Mouse (Mus musculus): ENCODE measurements around the gene Tbc1d5. TPM values are rescaled to one million over a fixed set of nuclear protein-coding genes. Genes with fewer than 3 reads are reported as not detected.

The Tbc1d5 gene
- total RNA-seq, 1 experiment: 3.8 TPM

DNA sequence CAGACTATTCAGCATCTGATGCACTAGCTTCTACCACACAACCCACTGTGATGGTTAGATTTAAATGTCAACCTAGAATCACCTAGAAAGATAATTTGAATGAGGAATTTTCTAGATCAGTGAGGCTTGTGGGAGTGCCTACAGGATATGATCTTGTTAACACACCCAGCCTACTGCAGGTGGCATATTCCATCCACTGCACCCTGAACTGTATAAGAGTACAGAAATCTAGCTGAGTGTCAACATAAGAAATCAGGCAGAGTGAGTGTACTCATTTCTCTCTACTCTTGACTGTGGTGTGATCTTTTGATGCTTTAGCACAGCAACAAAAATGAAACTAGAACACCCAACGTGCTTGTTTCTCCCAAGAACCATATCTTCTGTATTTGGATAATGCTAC is 6.8 kb downstream of the Tbc1d5 start:
- in situ Hi-C loops (cut with MboI; ENCODE audit: low sequenced_read_pairs in 2 of 2, unreplicated experiment in 2 of 2): no loop called here
- TF ChIP-seq MAFK (IDR thresholded peaks at IDR 0.05; ENCODE audit: insufficient read depth, low read depth, low read length) (no peak), ZC3H11A (IDR thresholded peaks at IDR 0.05; ENCODE audit: borderline replicate concordance, low read depth, low read length) (no peak), ZNF384 (IDR thresholded peaks at IDR 0.05; ENCODE audit: low read depth, low read length) (no peak), HCFC1 (IDR thresholded peaks at IDR 0.05; ENCODE audit: borderline replicate concordance, insufficient read depth, low read length) (no peak), CHD2 (IDR thresholded peaks at IDR 0.05; ENCODE audit: low read depth, low read length) (no peak)
- H3K4me1 ChIP-seq (ENCODE audit: control insufficient read depth in 2 of 2, insufficient read depth in 2 of 2, low read length in 2 of 2, poor library complexity in 1 of 2): no peaks in the 10 kb centered on the region
- no peak overlapping the region for H3K27ac ChIP-seq (ENCODE audit: insufficient read depth, low read depth, low read length, poor library complexity, severe bottlenecking)
- H3K9me3 ChIP-seq (ENCODE audit: control insufficient read depth, insufficient read depth, low read depth, low read length): no peaks in the 10 kb centered on the region
- DNase-seq (ENCODE audit: low read depth, low spot score): no peak
- no peaks in the 10 kb centered on the region for H3K36me3 ChIP-seq (ENCODE audit: control insufficient read depth, insufficient read depth, low read length, poor library complexity, severe bottlenecking)
- H3K9ac ChIP-seq (ENCODE audit: insufficient read depth, low read depth, low read length, poor library complexity, severe bottlenecking): no peak overlapping the region
- no peak overlapping the region for H3K4me3 ChIP-seq (ENCODE audit: insufficient read depth in 1 of 2, low read depth in 1 of 2, low read length in 2 of 2, poor library complexity in 1 of 2, severe bottlenecking in 1 of 2)

DNA sequence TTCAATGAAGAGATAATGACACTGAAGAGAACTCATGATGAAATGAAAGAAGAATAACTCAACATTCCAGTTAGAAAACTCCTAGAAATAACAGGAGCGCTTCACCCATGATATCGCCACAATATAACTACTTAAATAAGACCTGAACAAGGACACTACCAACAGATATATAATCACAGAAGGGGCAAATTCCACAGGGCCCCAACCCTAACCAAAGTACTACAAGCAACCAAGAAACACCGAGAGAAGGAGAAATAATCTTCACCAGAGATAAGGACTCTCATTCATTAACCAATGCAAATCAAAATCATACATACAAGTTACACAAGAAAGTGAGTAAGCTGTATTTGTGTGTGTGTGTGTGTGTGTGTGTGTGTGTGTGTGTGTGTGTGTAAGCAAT is 7.6 kb downstream of the Tbc1d5 start:
- no peak overlapping the region for H3K27ac ChIP-seq (ENCODE audit: insufficient read depth, low read depth, low read length, poor library complexity, severe bottlenecking)
- in situ Hi-C loops (cut with MboI; ENCODE audit: low sequenced_read_pairs in 2 of 2, unreplicated experiment in 2 of 2): no loop called here
- no peaks in the 10 kb centered on the region for H3K9me3 ChIP-seq (ENCODE audit: control insufficient read depth, insufficient read depth, low read depth, low read length)

DNA sequence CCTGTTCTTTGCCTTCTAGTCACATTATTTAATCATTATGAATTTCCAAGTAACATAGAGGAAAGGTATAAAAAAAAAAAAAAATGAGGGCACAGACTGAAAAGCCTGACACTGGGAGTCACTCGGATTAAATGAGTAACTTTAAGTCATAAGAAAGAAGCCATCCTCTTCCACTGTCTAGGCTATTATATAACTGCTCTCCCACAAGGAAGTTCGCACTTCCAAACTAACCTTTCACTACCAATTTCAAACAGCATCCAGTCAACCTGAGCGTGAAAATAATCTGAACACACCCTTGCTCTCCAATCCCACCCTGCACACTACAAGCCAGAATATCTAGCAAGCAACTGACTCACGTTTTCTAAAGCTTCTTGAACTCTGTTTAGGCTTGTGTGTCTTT is 9.2 kb downstream of the Tbc1d5 start:
- DNase-seq (ENCODE audit: low read depth, low spot score): no peak
- TF ChIP-seq MAFK (IDR thresholded peaks at IDR 0.05; ENCODE audit: insufficient read depth, low read depth, low read length) (no peak), CHD2 (IDR thresholded peaks at IDR 0.05; ENCODE audit: low read depth, low read length) (no peak), ZNF384 (IDR thresholded peaks at IDR 0.05; ENCODE audit: low read depth, low read length) (no peak), ZC3H11A (IDR thresholded peaks at IDR 0.05; ENCODE audit: borderline replicate concordance, low read depth, low read length) (no peak)
- no peaks in the 10 kb centered on the region for H3K4me1 ChIP-seq (ENCODE audit: control insufficient read depth in 2 of 2, insufficient read depth in 2 of 2, low read length in 2 of 2, poor library complexity in 1 of 2)
- in situ Hi-C loops (cut with MboI; ENCODE audit: low sequenced_read_pairs in 2 of 2, unreplicated experiment in 2 of 2): no loop called here
- H3K4me3 ChIP-seq (ENCODE audit: insufficient read depth in 1 of 2, low read depth in 1 of 2, low read length in 2 of 2, poor library complexity in 1 of 2, severe bottlenecking in 1 of 2): no peak overlapping the region
- H3K9me3 ChIP-seq (ENCODE audit: control insufficient read depth, insufficient read depth, low read depth, low read length): no peaks in the 10 kb centered on the region
- no peak overlapping the region for H3K27ac ChIP-seq (ENCODE audit: insufficient read depth, low read depth, low read length, poor library complexity, severe bottlenecking)
- H3K9ac ChIP-seq (ENCODE audit: insufficient read depth, low read depth, low read length, poor library complexity, severe bottlenecking): no peak overlapping the region
- no peaks in the 10 kb centered on the region for H3K36me3 ChIP-seq (ENCODE audit: control insufficient read depth, insufficient read depth, low read length, poor library complexity, severe bottlenecking)

More for the DNA sequence above, 7.6 kb downstream of the Tbc1d5 start:
- Histone ChIP-seq H3K36me3 (ENCODE audit: control insufficient read depth, insufficient read depth, low read length, poor library complexity, severe bottlenecking) (no peaks in the 10 kb centered on the region), H3K4me3 (ENCODE audit: insufficient read depth in 1 of 2, low read depth in 1 of 2, low read length in 2 of 2, poor library complexity in 1 of 2, severe bottlenecking in 1 of 2) (no peak overlapping the region), H3K4me1 (ENCODE audit: control insufficient read depth in 2 of 2, insufficient read depth in 2 of 2, low read length in 2 of 2, poor library complexity in 1 of 2) (no peaks in the 10 kb centered on the region), H3K9ac (ENCODE audit: insufficient read depth, low read depth, low read length, poor library complexity, severe bottlenecking) (no peak overlapping the region)
- TF ChIP-seq HCFC1 (IDR thresholded peaks at IDR 0.05; ENCODE audit: borderline replicate concordance, insufficient read depth, low read length): no peak
- DNase-seq (ENCODE audit: low read depth, low spot score): no peak

- H3K4me3 ChIP-seq (ENCODE audit: insufficient read depth in 1 of 2, low read depth in 1 of 2, low read length in 2 of 2, poor library complexity in 1 of 2, severe bottlenecking in 1 of 2): no peak overlapping the region
- in situ Hi-C loops (cut with MboI; ENCODE audit: low sequenced_read_pairs in 2 of 2, unreplicated experiment in 2 of 2): no loop called here
- no peak for DNase-seq (ENCODE audit: low read depth, low spot score)
Measured at GRCm38 (mm10) chr17:51162366-51162765, 16.8 kb downstream of the Tbc1d5 start.

GRCm38 (mm10) chr17:51159261-51159660 is 19.9 kb downstream of the Tbc1d5 start:
- H3K4me3 ChIP-seq (ENCODE audit: insufficient read depth in 1 of 2, low read depth in 1 of 2, low read length in 2 of 2, poor library complexity in 1 of 2, severe bottlenecking in 1 of 2): no peak overlapping the region
- DNase-seq (ENCODE audit: low read depth, low spot score): no peak
- H3K4me1 ChIP-seq (ENCODE audit: control insufficient read depth in 2 of 2, insufficient read depth in 2 of 2, low read length in 2 of 2, poor library complexity in 1 of 2): peaks cover 0 to 2% of the 10 kb centered on the region in 2 experiments; a peak in 2 of 4 replicates
- in situ Hi-C loops (cut with MboI; ENCODE audit: low sequenced_read_pairs in 2 of 2, unreplicated experiment in 2 of 2): no loop called here
- H3K36me3 ChIP-seq (ENCODE audit: control insufficient read depth, insufficient read depth, low read length, poor library complexity, severe bottlenecking): no peaks in the 10 kb centered on the region
- H3K27ac ChIP-seq (ENCODE audit: insufficient read depth, low read depth, low read length, poor library complexity, severe bottlenecking): no peak overlapping the region
- no peak overlapping the region for H3K9ac ChIP-seq (ENCODE audit: insufficient read depth, low read depth, low read length, poor library complexity, severe bottlenecking)
- TF ChIP-seq ZNF384 (IDR thresholded peaks at IDR 0.05; ENCODE audit: low read depth, low read length): no peak
- no peak for TF ChIP-seq CHD2 (IDR thresholded peaks at IDR 0.05; ENCODE audit: low read depth, low read length)
- TF ChIP-seq ZC3H11A (IDR thresholded peaks at IDR 0.05; ENCODE audit: borderline replicate concordance, low read depth, low read length): no peak
- TF ChIP-seq MAFK (IDR thresholded peaks at IDR 0.05; ENCODE audit: insufficient read depth, low read depth, low read length): no peak
- TF ChIP-seq HCFC1 (IDR thresholded peaks at IDR 0.05; ENCODE audit: borderline replicate concordance, insufficient read depth, low read length): no peak
- H3K9me3 ChIP-seq (ENCODE audit: control insufficient read depth, insufficient read depth, low read depth, low read length): no peaks in the 10 kb centered on the region

More at GRCm38 (mm10) chr17:51162366-51162765, 16.8 kb downstream of the Tbc1d5 start:
- Histone ChIP-seq H3K9me3 (ENCODE audit: control insufficient read depth, insufficient read depth, low read depth, low read length) (no peaks in the 10 kb centered on the region), H3K27ac (ENCODE audit: insufficient read depth, low read depth, low read length, poor library complexity, severe bottlenecking) (no peak overlapping the region), H3K36me3 (ENCODE audit: control insufficient read depth, insufficient read depth, low read length, poor library complexity, severe bottlenecking) (no peaks in the 10 kb centered on the region), H3K9ac (ENCODE audit: insufficient read depth, low read depth, low read length, poor library complexity, severe bottlenecking) (no peak overlapping the region), H3K4me1 (ENCODE audit: control insufficient read depth in 2 of 2, insufficient read depth in 2 of 2, low read length in 2 of 2, poor library complexity in 1 of 2) (peaks cover 0 to 2% of the 10 kb centered on the region in 2 experiments; a peak in 2 of 4 replicates)
- TF ChIP-seq MAFK (IDR thresholded peaks at IDR 0.05; ENCODE audit: insufficient read depth, low read depth, low read length): no peak
- TF ChIP-seq ZC3H11A (IDR thresholded peaks at IDR 0.05; ENCODE audit: borderline replicate concordance, low read depth, low read length): no peak
- no peak for TF ChIP-seq CHD2 (IDR thresholded peaks at IDR 0.05; ENCODE audit: low read depth, low read length)
- no peak for TF ChIP-seq ZNF384 (IDR thresholded peaks at IDR 0.05; ENCODE audit: low read depth, low read length)
- TF ChIP-seq HCFC1 (IDR thresholded peaks at IDR 0.05; ENCODE audit: borderline replicate concordance, insufficient read depth, low read length): no peak
